Mouse (Mus musculus): ENCODE measurements around the gene Vax2. TPM values are rescaled to one million over a fixed set of nuclear protein-coding genes. Genes with fewer than 3 reads are reported as not detected.

Vax2 gene
- polyA plus RNA-seq (2012; rRNA removed), result 0.06 TPM in 1 of 2 replicates, not detected in the other

GRCm38 (mm10) chr6:83711067-83711675 is at the start of gene Vax2:
TSS of gene Vax2 (plus strand) at chr6:83711264.
- DNase-seq (ENCODE audit: low spot score), result peak; percentile 49

DNA sequence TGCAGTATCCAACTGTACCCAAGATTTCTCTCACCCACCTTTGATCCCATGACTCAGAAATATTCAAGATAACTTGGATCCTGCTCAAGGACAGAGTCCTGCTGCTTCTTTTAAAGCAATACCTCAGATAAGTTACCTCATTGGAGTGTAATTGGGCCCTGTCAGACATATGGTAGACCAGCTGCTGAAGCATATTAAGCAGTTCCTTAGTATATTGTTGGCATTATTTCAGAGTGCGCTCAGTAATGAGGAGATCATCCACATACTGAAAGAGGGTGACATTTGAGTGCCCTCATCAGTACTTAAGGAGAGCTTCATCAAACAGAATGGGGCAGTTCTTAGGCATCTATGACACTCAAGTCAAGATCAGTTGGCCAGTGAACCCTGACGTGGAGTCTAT is 46.1 kb upstream of the Vax2 start:
- DNase-seq (ENCODE audit: low spot score), result no peak

GRCm38 (mm10) chr6:83673395-83673794 is 37.7 kb upstream of the Vax2 start:
- peak; percentile 58 for DNase-seq (ENCODE audit: low spot score)

GRCm38 (mm10) chr6:83677757-83678156 is 33.3 kb upstream of the Vax2 start, which contains the start of gene Cd207:
TSS of gene Cd207 (minus strand) at chr6:83677857.
- DNase-seq (ENCODE audit: low spot score), result no peak

- DNase-seq (ENCODE audit: low spot score), result no peak
Observed at GRCm38 (mm10) chr6:83689374-83689773, 21.7 kb upstream of the Vax2 start.

GRCm38 (mm10) chr6:83690277-83690676 is 20.8 kb upstream of the Vax2 start:
- no peak for DNase-seq (ENCODE audit: low spot score)

DNA sequence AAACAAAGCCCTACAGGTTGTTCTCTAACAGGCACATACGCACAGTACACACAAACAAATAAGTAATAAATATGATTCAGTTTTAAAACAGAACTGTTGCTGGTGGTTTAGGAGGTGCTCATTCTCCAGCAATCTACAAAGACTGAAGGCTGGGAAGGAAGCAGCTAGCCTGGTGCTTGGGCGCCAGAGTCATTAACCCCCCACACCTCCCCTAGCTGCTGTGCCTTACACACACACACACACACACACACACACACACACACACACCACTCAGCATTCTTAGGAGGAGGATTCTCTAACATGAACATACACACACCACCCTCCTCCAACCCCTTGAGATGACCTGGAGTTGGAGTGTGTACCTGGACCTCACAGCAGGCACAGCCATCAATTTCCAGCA is 20.1 kb upstream of the Vax2 start:
- no peak for DNase-seq (ENCODE audit: low spot score)

GRCm38 (mm10) chr6:83692962-83693361 is 18.1 kb upstream of the Vax2 start:
- no peak for DNase-seq (ENCODE audit: low spot score)

DNA sequence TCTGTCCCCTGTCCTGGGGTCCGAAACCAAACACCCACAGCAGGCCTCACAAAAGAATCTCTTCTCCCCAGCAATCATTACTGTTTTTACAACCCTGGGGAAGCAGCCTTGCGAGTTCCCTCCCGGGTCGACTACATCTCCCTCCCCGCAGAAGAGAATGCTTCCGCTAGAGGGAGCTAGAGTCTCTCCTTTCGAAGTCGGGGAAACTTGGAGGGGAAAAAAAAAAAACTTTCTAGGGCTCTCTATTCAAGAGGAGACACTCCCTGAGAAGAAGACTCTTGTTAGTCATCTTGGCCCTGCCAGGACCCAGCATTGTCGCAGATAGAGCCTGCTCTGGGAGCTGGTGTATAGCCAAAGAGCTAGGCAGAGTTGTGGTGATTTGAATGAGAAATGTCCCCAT is 17.2 kb upstream of the Vax2 start:
- no peak for DNase-seq (ENCODE audit: low spot score)

DNA sequence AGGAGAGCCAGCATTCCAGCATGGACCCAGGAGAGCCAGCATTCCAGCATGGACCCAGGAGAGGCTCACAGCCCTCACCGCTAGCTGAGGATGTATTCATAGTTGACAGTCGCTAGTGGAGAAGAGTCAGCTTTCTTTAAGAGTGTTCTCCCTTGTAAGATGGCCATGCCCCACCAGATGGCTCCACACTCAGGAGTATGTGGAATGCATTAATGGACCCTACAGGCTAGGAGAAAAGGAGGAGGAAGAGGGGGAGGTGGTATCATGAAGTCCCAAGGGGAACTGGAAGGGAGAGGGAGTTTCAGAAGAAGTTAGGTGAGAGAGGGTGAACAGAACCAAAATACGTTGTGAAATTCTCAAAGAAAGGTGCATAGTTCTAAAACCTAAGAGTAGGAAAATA is 15.3 kb upstream of the Vax2 start:
- no peak for DNase-seq (ENCODE audit: low spot score)

GRCm38 (mm10) chr6:83696684-83697083 is 14.4 kb upstream of the Vax2 start:
- no peak for DNase-seq (ENCODE audit: low spot score)

- no peak for DNase-seq (ENCODE audit: low spot score)
Observed at GRCm38 (mm10) chr6:83697932-83698331, 13.1 kb upstream of the Vax2 start.

- DNase-seq (ENCODE audit: low spot score), result no peak
Observed at GRCm38 (mm10) chr6:83699971-83700370, 11.1 kb upstream of the Vax2 start.

- DNase-seq (ENCODE audit: low spot score), result no peak
Observed at GRCm38 (mm10) chr6:83701001-83701400, 10.1 kb upstream of the Vax2 start.

DNA sequence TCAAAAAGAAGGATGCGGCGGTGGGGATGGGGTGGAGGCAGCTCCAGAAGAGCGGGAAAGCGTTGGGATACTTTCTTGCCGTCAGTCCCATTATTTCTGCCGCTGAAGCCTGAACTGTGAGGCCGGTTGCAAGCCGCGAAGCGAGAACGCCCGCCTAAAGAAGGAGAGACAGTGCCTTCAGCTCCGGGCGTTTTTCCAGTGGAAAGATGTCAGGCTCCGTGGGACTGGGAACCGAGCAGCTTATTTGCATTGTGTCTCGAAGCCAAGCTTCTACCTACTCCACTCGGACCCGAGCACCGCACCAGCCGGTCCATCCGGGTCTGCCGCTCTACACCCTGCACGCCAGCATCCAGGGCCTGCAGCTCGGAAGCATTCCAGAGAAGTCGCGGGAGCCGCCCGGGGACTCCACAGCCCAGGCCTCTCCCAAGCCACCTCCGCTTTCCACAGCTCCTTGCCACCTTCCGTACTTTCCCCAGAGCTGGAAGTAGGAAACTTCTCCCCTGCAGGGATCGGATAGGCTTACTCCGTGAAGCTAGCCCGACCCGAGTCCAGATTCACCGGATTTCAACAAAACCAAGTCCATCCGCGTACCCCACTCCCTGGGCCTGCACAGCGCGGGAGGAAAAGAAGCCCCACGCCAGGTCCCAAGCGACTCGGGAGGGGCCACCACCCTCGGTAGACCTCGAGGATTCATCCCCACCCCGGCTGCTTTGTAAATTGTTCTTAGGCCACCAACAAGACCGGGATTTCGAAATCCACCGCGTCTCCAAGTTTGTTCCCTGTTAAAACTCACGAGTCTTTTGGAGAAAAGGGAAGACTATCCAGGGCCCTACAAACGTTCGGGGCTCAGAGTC is 8.7 kb upstream of the Vax2 start:
- DNase-seq (ENCODE audit: low spot score), result no peak

- DNase-seq (ENCODE audit: low spot score), result no peak
Observed at GRCm38 (mm10) chr6:83703000-83703721, 7.9 kb upstream of the Vax2 start.

GRCm38 (mm10) chr6:83703722-83704078 is 7.4 kb upstream of the Vax2 start:
- no peak for DNase-seq (ENCODE audit: low spot score)

DNA sequence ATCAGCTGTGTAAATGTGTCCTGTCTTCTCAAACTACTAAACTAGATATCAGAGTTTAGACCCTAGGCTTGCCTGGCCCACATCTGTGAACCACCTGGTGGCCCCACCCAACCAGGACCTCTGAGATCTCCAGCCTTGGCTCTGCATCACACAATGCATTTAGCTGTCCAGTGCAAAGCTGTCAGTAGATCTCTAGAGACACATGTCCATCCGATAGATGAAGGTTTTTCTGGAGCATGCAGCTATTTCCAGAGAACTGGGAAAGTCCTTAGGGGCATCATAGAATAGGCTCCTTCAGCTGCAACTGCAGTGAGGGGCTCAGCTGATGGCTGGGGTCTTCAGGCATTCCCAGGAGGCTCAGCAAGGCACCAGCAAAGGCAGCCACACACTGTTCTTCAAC is 6.8 kb upstream of the Vax2 start:
- no peak for DNase-seq (ENCODE audit: low spot score)

GRCm38 (mm10) chr6:83704701-83705100 is 6.4 kb upstream of the Vax2 start:
- no peak for DNase-seq (ENCODE audit: low spot score)

- no peak for DNase-seq (ENCODE audit: low spot score)
Observed at GRCm38 (mm10) chr6:83707738-83708510, 3.1 kb upstream of the Vax2 start.

DNA sequence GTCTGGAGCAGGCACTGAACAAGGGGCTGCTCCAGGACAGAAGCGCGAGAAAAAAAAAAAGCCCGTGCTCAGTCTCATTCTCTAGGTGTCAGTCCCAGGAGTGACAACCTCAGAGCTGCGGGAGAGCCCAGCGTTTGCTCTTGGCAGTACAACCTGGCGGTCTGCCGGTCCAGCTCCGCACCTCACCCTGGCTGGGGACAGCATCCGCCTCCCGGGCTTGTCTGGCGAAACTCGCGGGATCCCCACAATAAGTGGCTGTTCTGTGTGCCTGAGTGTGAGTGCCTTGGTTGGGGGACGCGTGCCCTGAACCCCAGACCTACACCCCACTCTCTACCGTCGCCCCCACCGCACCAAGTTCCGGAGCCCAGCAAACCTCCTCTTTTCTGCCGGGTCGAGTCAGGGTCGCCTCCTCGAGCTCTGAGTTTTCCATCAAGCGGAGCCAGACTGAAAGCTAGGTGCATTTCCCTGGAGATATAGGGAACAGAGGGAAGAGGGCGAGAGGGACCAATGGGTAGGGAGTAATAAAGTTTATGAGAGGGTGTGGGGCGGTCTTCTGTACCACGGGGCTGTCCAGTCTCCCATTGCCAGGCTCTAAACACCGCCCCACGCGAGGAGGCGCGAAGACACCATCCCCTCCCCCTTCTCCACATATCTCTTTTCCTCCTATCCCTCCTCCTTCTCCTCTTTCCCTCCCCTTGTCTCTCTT is 550 bp upstream of the Vax2 start:
- no peak for DNase-seq (ENCODE audit: low spot score)
